Mouse (Mus musculus) kidney, adult 2 months (tissue): Measurements from ENCODE around the gene Arhgef6.

Source experiments
- CTCF ChIP-seq: fragments of 200-500 bp; conservative IDR thresholded peaks from 2 replicates; pipeline ENCODE4 v1.5.1; 2011; ENCODE audit warnings: low read depth, mild to moderate bottlenecking, control low read depth, low read length, moderate library complexity, mixed read lengths; ENCODE audit not compliant: insufficient read depth, insufficient read length
- POLR2A ChIP-seq: fragments of 200-500 bp; IDR thresholded peaks from one replicate; pipeline ENCODE4 v1.6.1; 2011; ENCODE audit warnings: low read depth, low read length, control low read depth

DNA sequence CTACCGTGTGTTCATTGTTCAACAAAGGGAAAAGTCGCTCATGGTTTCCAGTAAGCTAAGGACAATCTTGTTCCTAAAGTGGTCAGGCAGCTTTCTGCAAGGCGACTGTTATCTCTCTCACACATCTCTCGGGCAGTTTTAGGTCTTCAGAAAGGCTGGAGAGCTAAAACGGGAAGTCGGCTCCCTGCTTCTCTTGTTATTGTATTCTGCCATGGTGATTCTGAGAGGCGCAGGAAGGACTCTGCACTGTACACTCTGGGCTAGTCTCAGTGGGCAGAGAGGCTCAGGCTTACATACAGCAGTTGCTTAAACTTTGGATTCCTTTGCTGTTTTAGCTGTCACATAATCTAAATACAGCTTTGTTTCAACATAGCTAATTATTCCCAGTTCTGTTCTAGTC lies 39.6 kb downstream of the Arhgef6 start:
- TF ChIP-seq POLR2A (no peak), CTCF (no peak)
